Mouse (Mus musculus) stomach, postnatal 0 days (tissue): ENCODE data around the gene Lrpprc.

Experiments
- CTCF ChIP-seq: IDR thresholded peaks from 2 replicates; pipeline ENCODE4 v1.5.1; 2016; ENCODE audit warnings: antibody characterized with exemption, low read depth, mild to moderate bottlenecking, moderate library complexity
- EP300 ChIP-seq: optimal IDR thresholded peaks from 2 replicates; pipeline ENCODE3; 2016; ENCODE audit warnings: antibody characterized with exemption

- TF ChIP-seq CTCF (no peak), EP300 (no peak)
These were observed 122.7 kb downstream of the Lrpprc start for GRCm38 (mm10) chr17:84667848-84668247.
